Mouse (Mus musculus): ENCODE results near the gene Ch25h. TPM values are rescaled to one million over a fixed set of nuclear protein-coding genes. Genes with fewer than 3 reads are reported as not detected.

The Ch25h gene
- total RNA-seq, 4 experiments from 2014 or later: 2.6 to 4.6 TPM; not detected in 2

DNA sequence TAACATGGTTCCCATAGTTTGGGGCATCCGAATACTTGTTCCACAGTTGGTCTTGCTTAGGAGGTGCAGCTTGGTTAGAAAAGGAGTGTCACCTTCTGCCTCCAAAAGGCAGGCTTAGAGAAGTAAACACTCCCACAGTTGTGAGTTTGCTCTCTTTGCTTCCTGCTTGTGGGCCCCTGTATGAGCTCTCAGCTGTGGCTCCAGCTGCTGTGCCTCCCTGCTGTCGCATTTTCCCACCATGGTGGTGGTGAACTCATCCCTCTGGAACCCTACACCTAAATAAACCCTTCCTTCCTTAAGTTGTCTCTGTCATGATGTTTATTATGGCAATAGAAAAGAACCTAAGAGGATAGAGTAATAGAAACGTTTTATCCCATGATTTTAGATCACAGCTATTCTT lies 6.2 kb downstream of the Ch25h start:
- no peak for DNase-seq (ENCODE audit: low spot score in 2 of 2)

DNA sequence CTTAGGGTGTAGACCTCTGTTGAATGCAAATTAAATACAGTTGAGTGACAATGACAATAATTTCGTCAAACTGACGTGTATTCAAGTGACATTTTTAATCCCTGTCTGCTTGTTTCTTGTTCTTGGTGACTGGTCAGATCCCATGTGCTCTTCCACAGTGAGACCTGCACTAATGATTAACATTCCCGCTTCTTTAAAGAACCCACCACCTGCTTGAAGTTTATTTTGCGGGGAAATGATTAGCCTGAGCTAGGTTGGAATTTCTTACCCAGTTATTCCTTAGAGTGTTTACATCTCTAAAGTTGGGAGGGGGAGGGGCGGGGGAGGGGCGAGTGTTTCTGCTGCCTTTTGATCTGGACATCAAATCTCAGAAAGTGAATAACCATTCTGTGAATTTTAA lies 6.7 kb downstream of the Ch25h start:
- no peak for DNase-seq (ENCODE audit: low spot score in 2 of 2)

DNA sequence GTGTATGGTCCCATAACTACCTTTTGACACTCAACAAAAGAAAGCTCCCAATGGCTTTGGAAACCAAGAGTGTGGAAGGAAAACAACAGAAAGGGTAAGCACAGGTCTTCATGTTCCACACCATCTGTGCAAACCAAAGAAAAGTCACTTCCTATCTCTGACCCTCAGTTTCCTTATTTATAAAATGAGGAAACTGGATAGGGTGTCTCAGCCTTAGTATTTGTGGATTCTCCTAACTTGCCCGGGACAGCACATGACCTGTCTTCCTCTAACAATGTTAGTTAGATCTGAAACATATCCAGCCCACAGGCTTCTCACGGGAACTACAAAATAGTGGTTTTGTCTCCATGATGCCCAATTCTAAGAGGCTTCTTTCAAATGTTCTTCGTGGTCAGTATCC lies 10.5 kb downstream of the Ch25h start:
- no peak for DNase-seq (ENCODE audit: low spot score in 2 of 2)

DNA sequence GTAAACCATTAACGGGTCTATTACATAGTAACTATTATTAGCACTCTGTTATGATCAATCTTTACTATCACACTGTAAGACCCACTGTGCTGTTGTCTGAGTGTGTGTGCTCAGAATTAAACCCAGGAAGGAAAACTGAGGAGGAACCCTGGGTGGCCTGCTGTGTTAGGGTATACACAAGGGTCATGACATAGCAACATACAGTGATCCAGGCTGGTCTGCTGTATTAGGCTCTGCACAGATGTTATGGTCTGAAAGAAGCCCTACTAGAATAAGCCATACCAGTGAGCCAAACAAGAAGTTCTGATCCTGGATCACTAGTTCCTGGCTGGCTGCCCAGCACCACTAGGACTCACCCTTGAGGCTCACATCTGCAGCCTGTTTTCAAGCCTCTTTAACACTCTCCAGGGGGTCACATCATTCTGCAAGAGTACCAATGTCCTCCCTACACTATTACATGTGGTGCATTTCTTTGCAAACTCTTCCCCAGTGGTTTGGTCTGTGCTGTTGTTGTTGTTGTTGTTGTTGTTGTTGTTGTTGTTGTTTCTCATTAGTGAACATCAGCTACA lies 13.4 kb downstream of the Ch25h start:
- DNase-seq (ENCODE audit: low spot score in 2 of 2): no peak

DNA sequence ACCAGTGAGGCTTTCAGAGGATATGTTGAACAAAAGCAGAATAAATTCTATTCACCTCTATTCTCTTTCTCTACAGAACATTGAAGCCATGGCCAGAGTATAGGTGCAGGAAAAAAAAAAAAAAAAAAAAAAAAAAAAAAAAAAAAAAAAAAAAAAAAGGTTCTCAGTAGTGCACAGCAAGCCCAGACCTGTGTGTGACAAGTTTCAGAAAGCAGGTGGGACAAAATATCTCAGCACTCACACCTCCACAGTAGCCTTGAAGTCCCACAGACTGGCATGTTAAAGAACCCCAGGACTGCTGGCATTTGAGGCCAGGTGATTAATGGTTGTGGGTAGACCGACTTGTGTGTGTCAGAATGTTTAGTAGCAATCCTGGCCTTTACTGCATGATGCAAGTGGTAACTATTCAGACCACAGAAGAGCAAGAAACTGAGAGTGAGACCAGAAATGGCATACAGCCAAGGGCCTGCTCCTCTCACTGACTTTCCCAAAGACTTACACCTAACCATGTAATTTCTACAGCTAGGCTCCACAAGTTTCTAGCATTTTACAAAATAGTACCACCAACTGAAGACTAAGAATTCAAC lies 24.1 kb downstream of the Ch25h start:
- DNase-seq (ENCODE audit: low spot score in 2 of 2): no peak

DNA sequence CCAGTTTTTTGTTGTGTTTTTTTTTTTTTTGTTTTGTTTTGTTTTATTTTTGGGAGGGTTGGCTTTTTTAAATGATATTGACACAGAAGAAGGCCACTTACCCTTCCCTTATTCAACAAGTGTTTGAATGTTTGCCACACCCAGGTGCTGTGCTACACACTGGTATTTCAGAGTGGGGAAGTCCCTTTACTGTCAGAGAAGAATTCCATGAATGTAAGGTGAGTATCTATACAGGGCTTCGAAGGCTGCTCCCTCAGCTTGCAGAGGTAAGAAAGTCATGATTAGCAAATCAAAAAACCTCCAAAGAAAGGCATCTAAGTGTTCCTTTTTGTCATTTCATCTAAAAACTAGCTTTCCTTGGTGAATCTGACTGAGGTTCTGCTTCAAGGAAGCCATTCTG lies 26.1 kb downstream of the Ch25h start:
- no peak for DNase-seq (ENCODE audit: low spot score in 2 of 2)

DNA sequence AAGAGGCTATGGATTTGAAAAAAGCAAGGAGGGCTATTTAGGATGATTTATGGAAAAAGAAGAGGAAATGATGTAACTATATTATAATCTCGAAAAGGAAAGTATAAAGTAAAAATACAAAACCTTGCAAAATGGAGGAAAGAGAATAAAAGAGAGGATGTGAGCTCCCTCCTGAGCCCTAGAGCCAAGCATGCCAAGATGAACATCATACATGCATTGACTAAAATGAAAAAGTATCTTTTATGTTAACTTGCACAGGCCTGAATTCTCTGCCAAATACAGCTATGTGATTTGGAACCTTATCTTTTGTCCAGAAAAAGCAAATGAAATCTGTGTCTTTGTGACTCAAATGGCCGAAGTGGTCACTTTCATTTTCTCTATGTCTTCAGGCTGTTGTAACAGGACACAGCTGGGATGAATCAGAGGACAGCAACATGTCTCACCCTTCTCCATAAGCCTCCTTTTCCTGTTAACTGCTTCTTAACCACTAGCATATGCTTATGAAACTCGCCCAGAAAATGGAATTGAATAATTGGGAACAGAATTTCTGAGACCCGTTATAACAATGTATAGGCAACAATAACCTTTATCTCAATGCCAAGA lies 29.5 kb downstream of the Ch25h start:
- no peak for DNase-seq (ENCODE audit: low spot score in 2 of 2)

DNA sequence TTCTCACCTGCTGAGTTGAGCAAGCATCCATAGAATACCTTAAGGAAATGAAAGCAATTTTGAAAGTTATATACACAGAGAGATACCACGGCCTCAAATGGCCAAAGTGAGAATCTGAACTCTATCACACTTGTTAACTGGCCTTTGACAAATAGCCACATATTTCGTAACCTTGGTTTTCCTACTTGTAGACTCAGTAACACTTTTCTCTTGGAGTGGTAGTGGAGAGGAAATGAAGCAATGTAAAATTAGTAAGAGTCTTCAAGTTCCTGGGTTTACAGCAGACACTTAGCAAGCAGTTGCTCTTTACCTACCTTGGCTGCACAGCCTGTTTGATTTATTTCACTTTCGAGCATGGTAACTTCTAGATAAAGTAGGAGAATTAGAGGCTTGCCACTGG lies 30.2 kb downstream of the Ch25h start:
- DNase-seq (ENCODE audit: low spot score in 2 of 2): no peak

DNA sequence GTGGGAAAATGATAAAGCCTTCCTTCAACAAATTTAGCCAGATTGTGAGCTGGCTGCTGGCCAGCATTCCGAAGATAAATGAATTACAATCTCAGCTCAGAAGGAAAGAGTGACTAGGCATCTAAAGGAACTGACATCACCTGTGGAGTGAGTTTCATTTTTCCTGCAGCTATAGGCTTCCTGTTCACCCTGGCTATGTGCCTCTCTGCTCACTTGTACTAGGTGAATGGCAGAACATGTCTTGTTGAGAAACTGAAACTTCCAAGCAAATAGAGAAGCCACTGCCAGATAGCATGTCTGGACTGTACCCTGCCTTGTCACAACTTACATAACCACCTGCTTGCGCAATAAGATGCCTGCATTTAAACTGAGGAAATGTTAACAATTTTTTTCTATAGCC lies 33.0 kb downstream of the Ch25h start:
- DNase-seq (ENCODE audit: low spot score in 2 of 2): peak in 1 of 2 experiments; percentile 23

DNA sequence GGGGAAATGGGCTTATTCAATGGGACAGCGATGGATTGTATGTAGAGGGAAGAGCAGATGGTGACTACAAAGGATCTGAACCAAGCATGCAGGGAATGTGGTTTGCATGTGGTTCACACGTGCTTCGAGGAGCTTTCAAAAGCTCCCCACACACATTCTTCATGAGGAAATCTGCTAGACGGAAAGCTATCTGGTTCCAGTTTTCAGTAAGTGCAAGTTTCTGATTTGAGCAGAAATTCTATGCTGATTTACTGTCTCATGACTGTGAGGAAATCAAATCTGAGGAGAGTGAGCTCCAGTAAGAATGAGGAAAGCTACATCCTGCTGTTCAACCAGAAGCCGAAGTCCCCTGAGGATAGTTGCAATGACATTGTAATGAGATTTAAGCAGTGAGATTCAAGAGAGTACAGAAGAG lies 39.8 kb downstream of the Ch25h start:
- DNase-seq (ENCODE audit: low spot score in 2 of 2): no peak

DNA sequence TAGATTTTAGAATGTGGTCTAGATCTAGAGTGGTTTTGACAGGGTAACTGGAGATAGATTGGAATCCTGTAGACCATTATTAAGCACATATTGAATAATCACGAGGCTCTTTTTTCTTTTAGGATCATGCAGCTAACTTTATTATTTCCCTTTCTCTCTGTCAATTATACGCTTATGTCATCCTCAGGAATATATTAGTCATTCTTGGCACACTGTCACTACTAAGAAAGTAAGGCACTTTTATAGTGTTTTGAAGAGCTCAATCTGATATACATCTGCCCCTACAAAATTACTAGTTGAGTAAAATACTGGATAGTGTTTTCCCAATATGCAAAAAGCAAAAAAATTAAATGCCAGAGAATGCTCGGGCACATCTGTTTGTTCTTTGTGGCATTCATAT lies 43.6 kb downstream of the Ch25h start:
- no peak for DNase-seq (ENCODE audit: low spot score in 2 of 2)

DNA sequence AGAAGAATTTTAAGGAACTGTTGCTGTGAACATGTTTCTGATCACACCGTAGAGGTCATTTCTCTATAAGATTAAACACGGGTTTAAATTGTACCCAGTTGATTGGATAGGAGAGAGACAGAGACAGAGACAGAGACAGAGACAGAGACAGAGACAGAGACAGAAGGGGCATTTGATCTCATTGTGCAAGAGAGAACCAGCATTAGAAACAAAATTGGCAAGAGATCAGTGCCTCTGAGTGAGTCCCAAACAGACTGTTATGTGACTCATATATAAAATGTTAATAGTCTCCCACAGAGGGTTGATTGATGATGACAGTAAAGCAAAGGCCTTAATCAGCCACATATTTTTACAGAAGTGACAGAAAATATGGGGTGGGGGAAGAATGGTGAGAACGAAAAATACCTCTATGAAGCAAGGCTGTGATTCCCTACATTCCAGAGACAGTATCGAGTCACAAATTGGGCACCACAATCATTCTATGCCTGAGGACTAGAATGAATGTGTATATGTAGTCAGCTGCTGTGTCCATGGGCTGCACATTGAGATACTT lies 51.1 kb downstream of the Ch25h start:
- DNase-seq (ENCODE audit: low spot score in 2 of 2): no peak

Other genes with a start within 250 kb of the Ch25h start
- gene Acta2, start 219.6 kb downstream of the Ch25h start, total RNA-seq (2022): 10 to 100 TPM; 11.6 to 20.4 (median 15.1) TPM
- 1 to 10 TPM in 3 of 4 experiments, under 1 TPM in 1; 0.50 to 4.2 (median 2.6) TPM for gene Fas, start 184.5 kb downstream of the Ch25h start, total RNA-seq (2022)
- gene Lipa, start 52.3 kb upstream of the Ch25h start, total RNA-seq (2022): 10 to 100 TPM; 19.3 to 28.7 (median 24.5) TPM
- gene Ifit2, start 75.5 kb upstream of the Ch25h start, total RNA-seq (2022): 1 to 10 TPM; 4.6 to 9.0 (median 6.7) TPM
- 10 to 100 TPM in 2 of 4 experiments, 1 to 10 TPM in 2; 4.1 to 20.9 (median 10.0) TPM for gene Ifit3, start 108.4 kb upstream of the Ch25h start, total RNA-seq (2022)
- gene Ifit1bl1, start 126.8 kb upstream of the Ch25h start, total RNA-seq (2022): 1 to 10 TPM; 1.3 to 2.1 (median 1.6) TPM
- gene Ifit3b, start 132.8 kb upstream of the Ch25h start, total RNA-seq (2022): 1 to 10 TPM; 2.5 to 8.8 (median 4.8) TPM
- under 1 TPM; 0.54 to 0.70 (median 0.57) TPM for gene Ifit1bl2, start 165.6 kb upstream of the Ch25h start, total RNA-seq (2022)
- 1 to 10 TPM in 2 of 4 experiments, under 1 TPM in 2; 0.62 to 3.7 (median 2.1) TPM for gene Ifit1, start 165.7 kb upstream of the Ch25h start, total RNA-seq (2022)